Comparison of ENCODE assay signal across 14 mouse cellular contexts in genomic region chr13:37121602-37122001, GRCm38 (mm10).
A peak's percentile ranks its signal among the peaks of the same experiment; 100 is the strongest.
DNase-seq lines count a peak whose midpoint lies in the region; TF ChIP-seq lines count a peak whose summit lies in the region.
"Had no signal": no experiment of that assay in that cellular context is flagged by ENCODE, and none has a peak within 500 bp of the region (broad histone marks: within the 10 kb centered on the region; RNA-seq: fewer than 3 reads in every experiment).

No protein-coding gene starts in this region.

- no peak overlapping the region for H3K4me3 ChIP-seq in lung, adult 2 months (replicated peaks; ENCODE audit: extremely low read depth, low read depth, low read length)
- H3K4me3 ChIP-seq: embryonic facial prominence, embryonic 12.5 days; heart, embryonic 13.5 days; limb, embryonic 10.5 days had no signal

- no peaks in the 10 kb centered on the region; the same call in 1 of the 2 replicates for H3K4me1 ChIP-seq in lung, adult 2 months (ENCODE audit: control insufficient read depth, insufficient read depth, low read length)
- H3K4me1 ChIP-seq: embryonic facial prominence, embryonic 12.5 days; heart, embryonic 13.5 days had no signal

- no peak for TF ChIP-seq POLR2A in lung, adult 2 months (IDR thresholded peaks at IDR 0.05; ENCODE audit: borderline replicate concordance, extremely low read depth, low read depth, low read length)

- TF ChIP-seq CTCF in lung, adult 2 months (IDR thresholded peaks at IDR 0.05; ENCODE audit: insufficient read depth, low read length), result no peak

- WGBS in lung, adult 2 months, result 78% methylated on average over 4 of the region's 4 CpGs

- DNase-seq in adrenal gland, adult 2 months, result peak; percentile 41
- no peak for DNase-seq in adrenal gland, postnatal 4 days (ENCODE audit: low spot score in 2 of 2)
- DNase-seq in lung, postnatal 25 days (ENCODE audit: low spot score), result peak; percentile 26
- no peak for DNase-seq in lung, adult 2 months
- DNase-seq in fat pad, adult 2 months (ENCODE audit: extremely low read depth, low read depth, low spot score), result peak; percentile 26
- DNase-seq in naive thymus-derived CD4-positive, alpha-beta T cell, adult 2 months (ENCODE audit: low read depth), result peak; percentile 24
- no peak for DNase-seq in ovary, adult 18-20 months (ENCODE audit: low spot score)
- no peak for DNase-seq in embryo, embryonic 10 days (ENCODE audit: low spot score)
- DNase-seq: cerebellum, adult 18-20 months; heart, postnatal 4 days; right cerebral cortex, adult 18-20 months had no signal

Comparison
In these comparisons a context has a peak if more than half of its experiments do, and no peak if none do; other contexts are left out.
1. DNase-seq: peak in adrenal gland, adult 2 months (single experiment), lung, postnatal 25 days (single experiment), fat pad, adult 2 months (single experiment) and naive thymus-derived CD4-positive, alpha-beta T cell, adult 2 months (single experiment); none in adrenal gland, postnatal 4 days (0 of 2), lung, adult 2 months (single experiment), ovary, adult 18-20 months (single experiment) and embryo, embryonic 10 days (single experiment).